Mouse (Mus musculus): ENCODE results near the gene Leo1.
A peak's percentile ranks its signal among the peaks of the same experiment; 100 is the strongest.
"Not testable (repeated sequence)": the region's sequence is repeated elsewhere in the genome, so short reads cannot be mapped to it uniquely, and the experiment has no call there.

Leo1 gene

GRCm38 (mm10) chr9:75477212-75477611 lies 35.9 kb downstream of the Leo1 start:
- no peak for DNase-seq

- DNase-seq: peak; percentile 89
Observed at GRCm38 (mm10) chr9:75479106-75479725, 37.9 kb downstream of the Leo1 start.

- no peak for DNase-seq
Observed at GRCm38 (mm10) chr9:75480536-75481075, 39.3 kb downstream of the Leo1 start.

GRCm38 (mm10) chr9:75485231-75485630 lies 43.9 kb downstream of the Leo1 start:
- DNase-seq: no peak

- DNase-seq: not testable (repeated sequence)
Observed at GRCm38 (mm10) chr9:75488255-75488654, 46.9 kb downstream of the Leo1 start.

- peak; percentile 85 for DNase-seq
Observed at GRCm38 (mm10) chr9:75494407-75495005, 53.2 kb downstream of the Leo1 start.

- DNase-seq: no peak
Observed at GRCm38 (mm10) chr9:75495945-75496344, 54.6 kb downstream of the Leo1 start.

GRCm38 (mm10) chr9:75498571-75498970 lies 57.2 kb downstream of the Leo1 start:
- DNase-seq: no peak

GRCm38 (mm10) chr9:75504311-75504710 lies 63.0 kb downstream of the Leo1 start:
- DNase-seq: no peak

GRCm38 (mm10) chr9:75511236-75511939 lies 70.1 kb downstream of the Leo1 start:
- DNase-seq: peak; percentile 60

GRCm38 (mm10) chr9:75515464-75516113 lies 74.3 kb downstream of the Leo1 start:
- DNase-seq: peak; percentile 81
